Mouse (Mus musculus) C2C12 (cell line): ENCODE measurements around the gene Abcc9.

Experiments
- CEBPB ChIP-seq: IDR thresholded peaks from one replicate; pipeline ENCODE4 v1.6.1; 2011; ENCODE audit warnings: low read depth, mild to moderate bottlenecking, control low read depth, moderate library complexity
- CTCF ChIP-seq: IDR thresholded peaks from one replicate; pipeline ENCODE4 v1.5.1; 2011; ENCODE audit not compliant: control insufficient read depth, insufficient read depth, insufficient read length
- FOSL1 ChIP-seq: IDR thresholded peaks from one replicate; pipeline ENCODE4 v1.8.0; 2011; ENCODE audit warnings: mild to moderate bottlenecking, low read length; ENCODE audit not compliant: poor library complexity, insufficient read depth, severe bottlenecking
- MAX ChIP-seq: IDR thresholded peaks from one replicate; pipeline ENCODE4 v1.6.1; 2011; ENCODE audit warnings: mild to moderate bottlenecking, control low read depth
- MYOD1 ChIP-seq: IDR thresholded peaks from one replicate; pipeline ENCODE4 v1.6.1; 2011; ENCODE audit warnings: low read depth; ENCODE audit not compliant: control insufficient read depth, insufficient read length
- MYOG ChIP-seq: IDR thresholded peaks from one replicate; pipeline ENCODE4 v1.6.1; 2011; ENCODE audit not compliant: control insufficient read depth, insufficient read length; ENCODE audit errors: extremely low read depth
- USF1 ChIP-seq: IDR thresholded peaks from one replicate; pipeline ENCODE4 v1.6.1; 2011; ENCODE audit warnings: low read depth, mild to moderate bottlenecking, control low read depth, moderate library complexity

DNA sequence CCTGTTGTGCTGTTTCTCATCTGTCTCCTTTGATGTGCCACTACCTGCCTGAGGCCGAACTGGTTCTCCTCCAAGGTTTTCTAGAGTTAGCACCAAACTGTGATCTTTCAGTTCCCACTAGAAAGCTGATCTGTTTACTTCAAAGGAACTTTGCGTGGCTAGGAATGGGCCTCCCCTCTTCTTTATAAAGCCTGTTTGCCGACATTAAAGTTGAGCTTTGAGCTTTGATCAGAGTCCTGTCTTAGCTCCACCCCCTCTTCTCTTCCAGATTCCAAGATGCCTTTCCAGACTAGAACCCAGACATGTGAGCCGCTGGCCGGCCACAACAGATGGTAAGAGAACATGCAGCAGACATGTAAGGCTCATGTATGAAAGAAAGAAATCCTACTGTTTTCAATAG is 47.6 kb downstream of the Abcc9 start:
- TF ChIP-seq CTCF (no peak), MAX (no peak), USF1 (no peak), CEBPB (no peak), MYOG (no peak), MYOD1 (no peak), FOSL1 (no peak)
